9 mouse cellular contexts compared by ENCODE assay signal in genomic region chr12:39957931-39958671, GRCm38 (mm10).
DNase-seq lines count a peak whose midpoint lies in the region; ATAC-seq and TF ChIP-seq lines count a peak whose summit lies in the region.
"Had no signal": no experiment of that assay in that cellular context is flagged by ENCODE, and none has a peak within 500 bp of the region (broad histone marks: within the 10 kb centered on the region; RNA-seq: fewer than 3 reads in every experiment).

No protein-coding gene starts in this region.

- 48% methylated on average over 8 of the region's 8 CpGs for WGBS in hindbrain, embryonic 12.5 days
- WGBS in midbrain, embryonic 10.5 days, result 65% methylated on average over 8 of the region's 8 CpGs
- 48% methylated on average over 8 of the region's 8 CpGs for WGBS in lung, adult 2 months

- no peak overlapping the region for H3K4me3 ChIP-seq in hindbrain, embryonic 12.5 days
- no peak overlapping the region for H3K4me3 ChIP-seq in midbrain, embryonic 10.5 days
- H3K4me3 ChIP-seq in lung, adult 2 months (replicated peaks; ENCODE audit: extremely low read depth, low read depth, low read length), result no peak overlapping the region

- DNase-seq in heart, postnatal 4 days, result peak; percentile 78
- DNase-seq in heart, adult 11 months, result no peak
- peak; percentile 26 for DNase-seq in brain, adult 2 months (ENCODE audit: low read depth, low spot score)
- no peak for DNase-seq in midbrain, embryonic 10.5 days (ENCODE audit: low spot score)
- DNase-seq in yolk sac, embryonic 10.5 days (ENCODE audit: low spot score), result no peak
- no peak for DNase-seq in spleen, adult 18-20 months
- DNase-seq in lung, adult 2 months, result no peak

- H3K27ac ChIP-seq in hindbrain, embryonic 12.5 days, result 0 out of 2 replicates have a peak overlapping the region, but pooled peaks have one; percentile 36
- H3K27ac ChIP-seq in midbrain, embryonic 10.5 days (replicated peaks), result peak overlapping the region; percentile 74; the same call in 1 of the 2 replicates
- H3K27ac ChIP-seq: liver, embryonic 14.5 days had no signal

- no peaks in the 10 kb centered on the region for H3K27me3 ChIP-seq in hindbrain, embryonic 12.5 days
- no peaks in the 10 kb centered on the region for H3K27me3 ChIP-seq in midbrain, embryonic 10.5 days (ENCODE audit: low read depth, poor library complexity, severe bottlenecking)

- H3K4me1 ChIP-seq in hindbrain, embryonic 12.5 days, result peaks cover 7% of the 10 kb centered on the region; the same call in 1 of the 2 replicates
- peaks cover 23% of the 10 kb centered on the region for H3K4me1 ChIP-seq in midbrain, embryonic 10.5 days
- H3K4me1 ChIP-seq in lung, adult 2 months (ENCODE audit: control insufficient read depth, insufficient read depth, low read length), result no peaks in the 10 kb centered on the region

- no peaks in the 10 kb centered on the region for H3K36me3 ChIP-seq in hindbrain, embryonic 12.5 days
- no peaks in the 10 kb centered on the region for H3K36me3 ChIP-seq in midbrain, embryonic 10.5 days

- no peaks in the 10 kb centered on the region for H3K9me3 ChIP-seq in hindbrain, embryonic 12.5 days (replicated peaks)
- peaks cover 4% of the 10 kb centered on the region; the same call in 1 of the 2 replicates for H3K9me3 ChIP-seq in midbrain, embryonic 10.5 days (replicated peaks)

- TF ChIP-seq POLR2A in lung, adult 2 months (IDR thresholded peaks at IDR 0.05; ENCODE audit: borderline replicate concordance, extremely low read depth, low read depth, low read length), result no peak

- ATAC-seq in hindbrain, embryonic 12.5 days (ENCODE audit: low FRiP score), result peak; percentile 79

- no peak for TF ChIP-seq CTCF in lung, adult 2 months (IDR thresholded peaks at IDR 0.05; ENCODE audit: insufficient read depth, low read length)

- no peak overlapping the region for H3K9ac ChIP-seq in hindbrain, embryonic 12.5 days
- H3K9ac ChIP-seq: liver, embryonic 14.5 days had no signal

- no peak overlapping the region for H3K4me2 ChIP-seq in hindbrain, embryonic 12.5 days (replicated peaks)

Comparison
In these comparisons a context has a peak if more than half of its experiments do, and no peak if none do; other contexts are left out.
1. DNase-seq: peak in heart, postnatal 4 days (single experiment) and brain, adult 2 months (single experiment); none in heart, adult 11 months (single experiment), midbrain, embryonic 10.5 days (single experiment), yolk sac, embryonic 10.5 days (single experiment), spleen, adult 18-20 months (0 of 2) and lung, adult 2 months (single experiment).